Mouse (Mus musculus) retina, postnatal 1 day (tissue): Measurements from ENCODE around the gene Plcd4.

Source experiments
- DNase-seq: peaks from one replicate; pipeline ENCODE4 v3.0.0-alpha.2; 2012

Gene Plcd4

GRCm38 (mm10) chr1:74600501-74601266, 58.0 kb downstream of the Plcd4 start:
- no peak for DNase-seq

DNA sequence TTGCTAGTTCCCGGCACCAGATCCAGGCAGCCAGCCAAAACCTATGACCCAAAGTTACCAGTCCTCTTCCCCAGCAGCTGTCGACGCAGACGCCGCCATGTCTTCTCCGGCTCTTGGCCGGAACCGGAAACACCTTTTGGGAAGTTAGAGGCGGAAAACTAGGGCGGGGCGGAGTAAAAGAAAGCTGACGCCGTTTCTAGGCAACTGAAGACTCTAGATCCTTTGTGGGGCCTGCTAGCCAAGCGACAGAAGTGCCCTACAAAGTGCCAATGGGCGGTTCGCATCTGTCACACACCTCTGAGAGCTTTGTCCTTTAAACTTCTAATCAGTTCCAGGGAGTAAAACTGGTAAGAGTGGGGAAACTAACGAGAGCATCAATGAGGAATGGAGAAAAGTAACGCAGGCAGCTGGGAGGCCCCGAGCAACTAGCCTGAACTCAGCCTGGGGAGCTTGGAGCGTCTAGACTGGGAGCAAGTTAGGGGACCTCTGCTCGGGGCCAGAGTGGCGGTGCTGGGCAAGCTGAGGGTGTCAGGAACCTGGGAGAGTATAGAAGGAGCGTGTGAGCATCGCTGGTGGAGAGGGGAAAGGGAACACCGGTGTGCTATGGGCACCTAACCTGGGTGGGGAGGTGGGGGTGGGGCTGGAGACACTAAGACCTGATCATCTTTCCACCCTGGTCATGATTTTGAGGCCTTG, 58.7 kb downstream of the Plcd4 start, which contains the start of the genes Rnf25 and Stk36:
TSS of gene Rnf25 (minus strand) at position 131 of the 696 bp plus-strand sequence.
TSS of gene Stk36 (plus strand) at position 179 of the 696 bp plus-strand sequence.
- DNase-seq, result peak; percentile 97
